Mouse (Mus musculus) CD4-positive, CD25-positive, alpha-beta regulatory T cell, adult 4 months (primary cell): ENCODE data around the gene Ttc7b. TPM values are rescaled to one million over a fixed set of nuclear protein-coding genes. Genes with fewer than 3 reads are reported as not detected.
A peak's percentile ranks its signal among the peaks of the same experiment; 100 is the strongest.

Experiments
- ATAC-seq: one replicate; pipeline ENCODE4 v1.8.0; 2017
- polyA plus RNA-seq, 2 experiments: library from polyadenylated mRNA; unstranded; fragments of 100-300 nt; shearing (Covaris generic); gene quantifications; one replicate each; pipeline ENCODE4 v1.2.1; 2017

The Ttc7b gene
- polyA plus RNA-seq, 2 experiments from 2014 or later: 3.4 to 5.1 TPM

- ATAC-seq: no peak
Observed at GRCm38 (mm10) chr12:100483054-100483453, 37.6 kb downstream of the Ttc7b start.

DNA sequence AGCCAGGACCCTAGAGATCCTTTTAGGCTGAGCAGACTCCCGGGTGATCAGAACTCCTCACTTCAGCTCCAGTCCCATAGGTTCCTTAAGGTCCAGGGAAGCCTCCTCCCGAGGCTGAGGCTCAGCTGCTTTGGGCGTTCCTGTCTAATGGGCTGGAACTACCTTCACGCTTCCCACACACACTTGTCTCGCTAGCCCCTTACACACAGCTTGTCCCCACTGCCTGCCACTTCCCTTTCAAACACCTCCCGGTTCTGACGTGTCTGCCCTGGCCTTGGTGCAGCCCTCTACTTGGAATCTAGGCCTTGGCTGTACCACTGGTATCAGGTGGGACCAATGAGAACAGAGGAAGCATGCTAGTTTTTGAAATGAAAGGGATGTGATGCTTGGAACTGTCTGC lies 38.4 kb downstream of the Ttc7b start:
- no peak for ATAC-seq

- no peak for ATAC-seq
Observed at GRCm38 (mm10) chr12:100481443-100482026, 39.1 kb downstream of the Ttc7b start.

DNA sequence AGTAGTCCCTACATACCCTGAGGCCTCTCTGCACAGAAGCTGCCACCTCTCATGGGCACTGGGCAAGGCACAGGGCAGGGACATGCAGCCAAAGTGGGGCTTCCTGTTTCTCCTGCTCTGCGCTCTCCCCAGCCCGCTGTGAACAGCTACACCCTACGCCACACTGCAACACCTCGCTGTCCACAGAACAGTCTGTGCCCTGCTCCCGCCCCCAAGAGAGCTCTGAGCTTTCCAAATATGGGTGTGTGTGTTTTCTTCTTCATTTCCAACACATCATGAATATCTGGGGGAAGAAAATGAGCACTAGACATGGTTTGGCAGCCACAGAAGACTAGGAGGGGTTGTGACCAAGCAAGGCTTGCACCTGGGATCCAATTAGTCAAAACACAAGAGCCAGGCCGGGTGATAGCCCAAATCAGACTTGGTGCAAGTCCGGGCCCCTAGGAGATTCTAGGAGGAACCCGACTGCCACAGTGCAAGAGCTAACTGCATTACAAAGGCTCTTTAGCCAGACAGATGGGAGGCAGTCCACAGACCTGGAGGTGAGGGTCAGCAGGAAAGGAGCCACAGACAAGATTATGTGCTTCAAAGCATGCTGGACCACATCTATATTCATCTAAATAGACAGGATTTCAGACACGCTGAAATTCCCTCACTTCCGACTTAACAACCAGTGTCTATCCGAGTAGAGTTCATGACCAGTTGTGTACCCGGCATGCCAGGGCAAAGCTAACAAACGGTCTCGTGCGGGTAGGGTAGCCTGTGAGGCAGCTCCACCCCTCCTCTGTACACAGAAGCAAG lies 39.8 kb downstream of the Ttc7b start:
- ATAC-seq: no peak

- ATAC-seq: peak; percentile 96
Observed at GRCm38 (mm10) chr12:100479892-100480621, 40.6 kb downstream of the Ttc7b start.

DNA sequence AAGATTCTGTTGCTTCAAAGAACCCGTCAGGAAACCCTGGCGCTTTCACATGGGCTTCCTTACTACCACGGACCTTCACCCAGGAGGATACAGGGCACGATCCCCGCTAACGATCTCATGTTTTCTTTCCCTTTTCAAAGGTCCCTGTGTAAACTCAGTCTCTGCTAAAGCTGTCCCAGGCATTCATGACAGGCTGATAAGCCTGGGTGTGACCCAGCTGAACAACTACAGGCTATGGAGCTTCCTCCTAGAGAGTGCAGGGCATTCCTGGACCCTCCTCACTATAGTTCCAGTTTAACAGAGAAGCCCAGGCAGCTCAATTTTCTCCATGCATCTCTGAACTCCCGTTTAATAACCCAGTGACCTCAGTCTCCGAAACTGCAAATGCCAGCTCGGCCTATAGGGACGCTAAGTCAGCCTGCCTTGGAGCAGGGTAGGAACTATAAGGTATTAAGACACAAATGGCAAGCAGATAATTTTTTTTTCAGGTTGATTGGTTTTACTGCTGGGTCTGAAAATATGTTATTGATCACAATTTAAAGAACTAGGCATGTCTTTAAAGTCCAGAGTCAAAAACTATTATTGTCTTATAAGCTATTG lies 41.3 kb downstream of the Ttc7b start:
- ATAC-seq: no peak

- no peak for ATAC-seq
Observed at GRCm38 (mm10) chr12:100478615-100479014, 42.0 kb downstream of the Ttc7b start.

DNA sequence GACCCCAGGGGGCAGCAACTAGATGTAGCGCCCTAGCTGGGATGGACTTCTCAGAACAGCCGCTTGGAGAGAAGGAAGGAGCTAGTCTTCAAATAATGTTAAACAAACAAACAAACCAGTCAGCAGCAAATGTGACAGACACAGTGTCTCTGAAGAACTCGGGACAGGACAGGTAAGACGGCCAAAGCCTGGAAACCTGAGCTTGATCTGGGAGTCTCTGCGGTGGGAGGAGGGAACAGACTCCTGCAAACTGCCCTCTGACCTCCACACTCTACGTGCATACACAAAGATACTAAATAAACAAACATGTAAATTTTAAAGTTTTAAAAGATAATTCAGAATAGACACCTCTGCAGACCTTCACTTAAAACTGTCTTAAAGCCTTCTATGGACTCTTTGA lies 42.5 kb downstream of the Ttc7b start:
- no peak for ATAC-seq

DNA sequence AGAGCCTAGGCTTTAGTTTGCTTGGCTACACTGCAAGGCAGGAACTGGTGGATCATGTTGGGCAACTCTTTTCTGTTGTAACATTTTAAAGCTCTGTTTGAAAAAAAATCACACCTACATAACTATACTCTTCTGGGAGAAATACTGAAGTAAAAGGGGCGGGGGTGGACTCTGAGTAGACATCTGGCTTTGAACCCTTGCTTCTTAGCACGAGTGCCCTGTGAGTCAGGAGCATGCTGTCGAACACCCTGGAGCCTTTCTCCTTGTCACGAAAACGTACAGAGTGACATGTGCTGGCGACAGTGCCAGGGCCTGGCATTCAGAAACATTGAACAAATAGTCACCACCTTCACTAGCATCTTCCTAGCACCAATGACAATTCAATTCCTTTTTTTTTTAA lies 43.2 kb downstream of the Ttc7b start:
- no peak for ATAC-seq

GRCm38 (mm10) chr12:100476351-100476750 lies 44.3 kb downstream of the Ttc7b start:
- no peak for ATAC-seq

- ATAC-seq: no peak
Observed at GRCm38 (mm10) chr12:100475489-100475888, 45.1 kb downstream of the Ttc7b start.

DNA sequence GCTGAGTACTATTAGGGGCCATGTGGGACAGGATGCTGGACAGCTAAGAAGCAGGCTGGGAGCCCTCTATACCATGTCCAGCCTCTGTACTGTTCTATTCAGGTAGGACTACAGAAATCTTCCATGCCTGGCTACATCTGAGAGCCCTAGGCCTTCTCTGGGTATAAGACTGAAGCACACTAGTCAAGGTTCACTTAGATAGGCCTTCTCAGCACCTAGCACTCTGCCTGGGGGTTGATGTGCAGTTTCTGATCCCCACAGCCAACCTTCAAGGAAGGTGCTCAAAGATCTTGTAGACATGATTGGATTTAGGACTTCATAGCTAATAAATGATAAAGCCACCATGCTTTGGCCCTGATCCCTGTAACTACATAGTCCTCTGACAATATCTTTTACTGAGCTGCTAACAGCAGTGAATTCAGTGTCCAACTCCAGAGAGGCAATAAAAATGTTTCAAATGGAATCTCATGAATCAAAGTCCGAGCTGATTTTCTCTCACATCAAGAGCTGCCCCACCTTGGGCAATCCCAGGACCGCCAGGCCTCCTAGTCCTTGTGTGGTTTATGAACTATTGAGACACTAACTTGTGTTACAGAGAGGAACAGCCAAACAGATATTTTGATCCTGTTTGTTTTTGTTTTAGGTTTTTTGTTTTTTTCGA lies 45.8 kb downstream of the Ttc7b start:
- ATAC-seq: no peak

DNA sequence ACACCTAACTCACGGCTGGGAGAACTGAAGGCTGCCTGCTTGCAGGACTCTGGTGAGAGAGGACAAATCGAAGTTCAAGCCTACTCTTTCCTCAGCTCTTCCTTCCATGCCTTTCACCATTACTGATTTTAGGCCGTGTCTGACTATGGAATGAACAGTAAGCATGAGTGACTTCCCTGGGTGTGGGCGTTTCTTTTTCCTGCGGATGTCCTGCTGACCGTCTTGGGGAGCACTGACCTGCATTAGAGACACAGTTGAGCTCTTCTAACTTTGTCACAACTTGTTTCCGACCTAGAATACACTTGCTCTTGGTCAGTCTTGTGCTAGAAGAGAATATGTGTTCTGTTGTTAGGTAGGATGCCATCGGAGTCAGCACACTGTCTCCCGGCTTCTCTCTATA lies 50.3 kb downstream of the Ttc7b start:
- ATAC-seq: no peak

GRCm38 (mm10) chr12:100469503-100470293 lies 50.9 kb downstream of the Ttc7b start:
- no peak for ATAC-seq

DNA sequence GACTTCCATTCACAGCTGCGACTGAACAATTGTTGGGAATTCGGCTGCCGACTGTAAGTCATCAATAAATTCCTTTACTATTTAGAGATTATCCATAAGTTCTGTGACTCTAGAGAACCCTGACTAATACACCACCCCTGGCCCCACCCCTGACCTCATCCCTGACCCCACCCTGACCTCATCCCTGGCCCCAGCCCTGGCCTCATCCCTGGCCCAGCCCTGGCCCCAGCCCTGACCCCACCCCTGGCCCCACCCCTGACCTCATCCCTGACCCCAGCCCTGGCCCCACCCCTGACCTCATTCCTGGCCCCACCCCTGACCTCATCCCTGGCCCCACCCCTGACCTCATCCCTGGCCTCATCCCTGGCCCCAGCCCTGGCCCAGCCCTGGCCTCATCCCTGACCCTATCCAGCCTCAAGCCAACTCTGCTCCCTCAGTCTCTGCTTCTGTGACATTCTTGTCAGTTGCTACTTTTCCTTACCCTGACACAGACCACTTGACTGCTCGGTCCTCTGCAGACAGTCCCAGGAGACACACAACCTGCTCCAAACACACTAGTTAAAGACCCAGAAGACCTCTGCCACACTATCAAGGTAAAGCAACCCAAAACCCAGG lies 55.4 kb downstream of the Ttc7b start:
- no peak for ATAC-seq

DNA sequence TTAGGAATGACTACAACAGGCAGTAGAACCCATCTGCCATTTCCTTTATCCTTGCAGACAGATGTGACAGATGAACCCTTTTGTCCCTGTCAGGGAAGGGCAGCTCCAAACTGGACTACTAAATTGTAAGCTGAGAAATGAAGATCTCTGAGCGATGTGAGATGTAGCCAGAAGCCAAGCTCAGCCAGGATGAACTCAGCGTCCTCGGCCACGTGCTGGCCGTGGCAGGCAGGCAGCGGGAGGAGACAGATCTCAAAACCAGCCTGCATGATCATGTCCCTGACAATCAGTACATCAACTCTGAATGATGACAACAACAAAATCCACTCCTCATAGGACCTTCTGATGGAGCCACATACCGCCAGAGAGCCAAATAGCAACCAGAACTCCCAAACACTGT lies 62.9 kb downstream of the Ttc7b start:
- no peak for ATAC-seq

DNA sequence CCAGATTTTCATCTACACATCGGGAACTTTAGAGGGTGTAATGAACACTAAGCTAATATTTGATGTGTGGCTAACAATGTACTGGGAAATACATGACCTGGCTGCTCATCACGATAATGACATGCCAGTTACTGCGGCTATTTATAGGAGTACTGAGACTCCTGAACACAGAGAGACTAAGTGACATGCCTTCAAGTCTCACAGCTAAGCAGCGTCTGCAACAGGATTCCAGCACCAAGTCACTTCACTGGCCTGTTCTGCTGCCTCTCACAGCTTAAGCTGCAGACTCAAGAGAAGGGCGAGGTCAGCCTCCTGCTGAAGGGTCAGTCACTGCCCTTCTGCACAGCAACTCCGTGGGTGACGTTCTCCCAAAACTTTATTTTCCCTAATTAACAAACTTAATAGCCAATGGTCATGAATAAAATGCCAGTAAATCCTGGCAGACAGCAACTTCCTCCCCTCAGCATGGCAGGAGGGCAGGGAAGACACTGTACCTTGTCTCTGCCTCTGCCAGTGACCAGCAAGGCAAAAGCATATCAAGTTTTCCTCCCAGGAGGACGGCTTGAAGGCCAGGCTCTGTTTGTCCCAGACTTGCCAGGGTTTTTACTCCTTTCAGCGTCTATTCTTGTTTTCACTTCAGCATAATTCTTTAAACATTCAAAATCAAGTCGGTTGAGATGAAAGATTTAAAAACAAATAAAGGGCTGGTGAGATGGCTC lies 64.2 kb downstream of the Ttc7b start:
- ATAC-seq: no peak

DNA sequence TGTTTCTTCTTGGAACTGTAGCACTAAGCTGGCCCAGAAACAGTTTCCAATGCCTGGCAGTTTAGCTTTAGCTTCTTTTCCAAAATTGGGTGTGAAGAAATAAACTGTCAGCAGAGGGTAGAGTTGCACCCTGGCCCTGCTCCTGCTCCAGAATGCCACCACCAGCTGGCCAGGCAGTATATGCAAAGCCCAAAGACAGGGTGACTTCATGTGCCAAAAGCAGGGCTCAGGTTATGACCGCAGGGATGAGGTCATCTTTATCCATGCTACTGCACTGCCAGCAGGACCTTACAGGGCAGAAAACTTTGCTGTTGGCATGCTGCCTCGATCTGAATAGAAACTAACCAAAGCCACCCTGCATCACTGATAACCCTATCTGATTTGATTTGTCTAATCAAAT lies 65.2 kb downstream of the Ttc7b start:
- ATAC-seq: no peak

DNA sequence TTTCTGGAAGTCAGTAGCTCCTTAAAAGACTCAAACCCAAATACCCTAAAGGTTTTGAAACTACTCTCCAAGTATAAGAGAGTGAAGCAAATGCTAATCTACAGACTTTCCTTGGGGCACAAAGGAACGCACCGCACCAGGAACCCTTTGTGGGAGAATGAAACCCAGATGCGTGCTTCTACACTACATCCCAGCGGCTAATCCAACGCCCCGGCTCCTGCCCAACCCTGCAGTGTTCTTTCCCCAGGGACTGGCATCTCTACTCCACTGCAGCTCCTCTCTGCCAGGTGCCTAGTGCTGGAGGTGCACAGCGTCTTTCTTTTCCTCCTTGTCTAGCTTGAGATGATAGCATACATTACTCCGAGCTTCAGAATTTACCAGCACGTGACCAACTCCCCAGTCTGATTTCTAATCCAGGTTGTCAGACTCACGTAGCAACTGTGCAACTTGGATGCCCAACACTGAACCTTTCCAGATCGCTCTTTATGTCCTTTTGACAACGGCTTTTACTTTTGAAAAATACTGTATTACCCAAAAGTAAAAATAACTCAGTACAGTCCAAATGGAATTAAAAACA lies 72.8 kb downstream of the Ttc7b start:
- ATAC-seq: no peak

GRCm38 (mm10) chr12:100447161-100447560 lies 73.5 kb downstream of the Ttc7b start:
- no peak for ATAC-seq
